Mouse (Mus musculus) adipocyte (in vitro differentiated cells): ENCODE data around the gene Tmem132d.

Source experiments
- DNase-seq: peaks from one replicate; pipeline ENCODE4 v3.0.0-alpha.2; 2016; ENCODE audit warnings: low spot score

Gene Tmem132d

DNA sequence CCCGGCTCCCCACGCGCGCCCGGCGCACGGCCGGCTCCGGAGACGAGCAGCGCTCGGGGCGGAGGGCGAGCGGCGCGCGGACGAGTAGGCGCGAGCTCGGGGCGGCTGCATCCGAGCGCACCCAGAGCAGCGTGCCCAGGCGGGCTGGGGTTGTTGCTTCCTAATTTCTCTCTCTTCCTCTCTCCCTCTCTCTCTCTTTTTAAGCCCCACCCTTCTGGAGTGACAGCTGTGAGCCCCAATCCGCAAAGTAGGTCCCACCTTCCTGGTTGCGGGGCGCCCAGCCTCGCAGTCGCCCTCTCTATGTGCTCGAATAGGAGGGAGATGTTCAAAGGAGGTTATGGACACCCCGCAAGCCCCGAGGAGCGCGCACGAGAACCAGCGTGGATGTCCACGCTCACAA is at the start of gene Tmem132d:
Gene Tmem132d (minus strand): TSS at position 162 of the 400 bp plus-strand sequence.
- no peak for DNase-seq

DNA sequence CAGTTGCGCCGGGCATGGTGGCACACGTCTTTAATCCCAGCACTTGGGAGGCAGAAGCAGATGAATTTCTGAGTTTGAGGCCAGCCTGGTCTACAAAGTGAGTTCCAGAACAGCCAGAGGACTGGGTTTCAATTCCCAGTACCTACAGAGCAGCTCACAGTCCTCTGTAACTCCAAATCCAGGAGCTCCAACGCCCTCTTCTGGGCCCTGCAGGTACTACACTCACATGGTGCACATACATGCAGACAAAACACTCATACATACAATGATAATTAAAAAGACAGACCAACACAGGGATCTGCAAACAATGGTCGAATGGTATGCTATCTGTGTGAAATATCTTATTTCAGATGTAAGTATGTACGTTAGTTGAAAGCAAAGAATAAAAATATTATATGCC is 47.9 kb upstream of the Tmem132d start:
- DNase-seq = no peak

DNA sequence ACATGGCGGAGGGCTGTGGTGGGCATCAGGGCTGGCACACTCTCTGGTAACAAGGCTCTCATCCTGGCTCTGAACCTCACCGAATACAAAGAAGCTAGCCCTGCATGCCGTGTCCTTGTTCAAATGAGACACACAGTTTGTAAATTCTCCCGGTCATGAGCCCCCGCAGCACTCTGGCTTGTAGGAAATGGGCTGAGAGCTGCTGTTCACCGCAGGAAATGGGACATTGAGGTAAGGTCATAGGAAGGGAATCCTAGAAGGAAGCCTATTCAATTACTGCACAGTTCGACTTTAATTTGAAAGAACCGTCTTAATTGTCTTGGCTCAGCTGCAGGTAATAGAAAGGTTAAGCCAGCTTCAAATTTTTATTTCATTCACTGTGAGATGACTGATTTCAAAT is 42.5 kb upstream of the Tmem132d start:
- no peak for DNase-seq

- DNase-seq = no peak
Observed at GRCm38 (mm10) chr5:128469812-128470211, 36.9 kb upstream of the Tmem132d start.

DNA sequence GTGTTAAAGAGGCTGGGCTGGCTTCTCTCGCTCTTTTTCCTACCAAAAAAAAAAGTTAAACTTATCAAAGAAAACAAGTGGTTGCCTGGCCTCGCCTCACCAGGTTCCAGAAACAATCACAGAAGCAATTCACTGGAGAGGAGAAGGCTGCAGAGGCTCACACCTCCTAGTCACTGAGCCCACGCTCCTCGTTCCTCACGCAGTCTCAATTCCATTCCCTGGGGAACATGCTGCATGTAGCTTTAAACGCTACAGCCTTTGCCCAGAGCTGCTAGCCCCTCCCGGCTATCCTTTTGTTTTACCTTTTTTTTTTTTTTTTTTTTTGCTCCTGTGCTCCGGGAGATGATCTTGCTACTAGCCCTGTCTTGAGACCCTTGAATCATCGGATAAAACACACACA is 31.6 kb upstream of the Tmem132d start:
- DNase-seq = no peak

GRCm38 (mm10) chr5:128460605-128461004 is 27.7 kb upstream of the Tmem132d start:
- no peak for DNase-seq

- DNase-seq = no peak
Observed at GRCm38 (mm10) chr5:128455732-128456131, 22.9 kb upstream of the Tmem132d start.

DNA sequence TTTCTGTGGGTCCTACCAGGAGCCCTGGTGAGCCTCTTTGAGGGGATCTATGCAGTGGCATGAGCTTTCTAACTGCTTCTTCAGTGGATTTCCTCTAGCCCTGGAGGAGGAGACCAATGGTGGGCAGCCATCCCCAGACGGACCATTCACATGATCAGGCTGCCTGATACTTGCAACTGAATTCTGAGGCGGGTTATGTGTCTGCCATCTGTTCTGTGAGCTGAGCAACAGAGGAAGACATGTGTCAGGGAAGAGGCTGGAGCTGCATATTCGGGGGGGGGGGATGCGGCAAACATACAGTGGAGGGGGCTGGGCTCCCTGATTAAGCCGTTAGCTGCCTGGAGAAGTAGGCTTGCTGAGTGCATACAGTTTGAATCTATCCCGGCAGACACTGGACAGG is 19.3 kb upstream of the Tmem132d start:
- DNase-seq = no peak

DNA sequence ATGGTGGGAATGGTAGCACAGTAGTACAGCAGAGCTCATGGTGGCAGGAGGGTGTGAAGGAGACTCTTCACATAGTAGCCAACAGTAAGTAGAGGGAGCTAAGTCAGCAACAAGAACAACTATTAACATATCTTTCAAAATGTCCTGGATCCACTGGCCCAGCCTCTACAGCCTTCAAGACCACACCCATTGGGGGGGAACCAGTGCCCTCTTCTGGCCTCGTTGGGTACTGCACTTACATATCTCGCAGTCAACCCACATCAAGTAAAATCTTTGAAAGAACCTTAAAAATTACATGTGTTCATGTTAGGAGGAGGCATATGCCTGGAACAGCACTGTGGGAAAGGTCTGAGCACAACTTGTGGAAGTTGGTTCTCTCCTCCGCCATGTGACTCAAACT is 17.9 kb upstream of the Tmem132d start:
- no peak for DNase-seq

- no peak for DNase-seq
Observed at GRCm38 (mm10) chr5:128444876-128445275, 12.0 kb upstream of the Tmem132d start.

- DNase-seq = no peak
Observed at GRCm38 (mm10) chr5:128443848-128444247, 11.0 kb upstream of the Tmem132d start.

DNA sequence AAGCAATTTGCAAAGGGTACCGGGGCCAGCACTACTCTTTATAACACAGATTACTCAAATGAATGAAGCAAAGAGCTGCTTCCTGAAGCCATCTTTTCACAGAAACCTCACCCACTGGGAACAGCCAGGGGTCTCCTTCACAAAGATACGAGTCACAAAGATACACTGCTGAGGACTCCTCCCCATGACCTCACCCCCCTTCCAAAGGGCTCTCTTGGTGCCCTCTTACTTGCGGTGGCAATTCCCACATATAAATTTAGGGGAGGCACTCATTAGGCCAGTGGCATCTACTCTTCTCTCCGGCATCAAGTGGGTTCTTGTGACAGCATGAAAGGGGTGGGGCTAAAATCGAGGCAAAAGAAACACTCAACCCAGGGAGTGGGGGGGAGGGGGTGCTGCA is 8.2 kb upstream of the Tmem132d start:
- DNase-seq = no peak

GRCm38 (mm10) chr5:128439828-128440227 is 7.0 kb upstream of the Tmem132d start:
- no peak for DNase-seq

- no peak for DNase-seq
Observed at GRCm38 (mm10) chr5:128438078-128438477, 5.2 kb upstream of the Tmem132d start.

DNA sequence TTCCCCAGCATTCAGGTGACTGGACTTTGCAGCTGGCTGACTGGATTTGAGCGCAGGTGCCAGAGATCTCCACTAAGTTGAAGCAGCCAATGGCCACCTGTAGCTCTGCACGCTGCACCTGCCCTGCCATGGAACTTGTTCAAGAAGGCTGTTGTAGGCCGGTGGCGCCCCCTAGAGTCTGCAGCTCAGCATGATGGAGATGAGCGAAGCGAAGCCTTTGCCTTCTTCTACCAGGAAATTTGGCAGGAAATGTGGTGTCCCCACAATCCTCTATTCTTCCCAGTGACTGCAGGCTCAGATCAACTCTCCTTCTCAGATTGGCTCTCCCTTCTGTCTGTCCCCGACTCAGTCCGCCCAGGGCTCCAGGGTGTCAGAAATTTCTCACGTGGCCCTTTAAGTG is 4.0 kb upstream of the Tmem132d start:
- DNase-seq = no peak

DNA sequence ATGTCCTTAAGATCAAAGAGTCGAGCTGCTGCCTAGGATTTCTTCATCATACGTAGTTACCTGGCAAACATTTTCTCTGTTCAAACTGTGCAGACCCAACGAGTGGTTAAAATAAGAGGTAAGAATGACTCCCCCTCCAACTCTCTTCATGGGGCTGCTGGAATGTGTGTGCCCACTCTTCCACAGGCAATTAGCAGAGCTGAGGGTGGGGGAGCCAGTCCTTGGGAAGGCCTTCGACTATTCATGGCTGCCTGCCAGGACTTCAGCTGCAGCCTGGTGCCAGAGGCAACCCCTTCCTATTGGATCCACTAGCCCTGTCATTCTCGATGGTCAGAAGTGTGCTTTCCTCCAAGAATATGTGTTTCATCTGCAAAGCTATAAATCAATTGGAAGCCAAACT is 2.8 kb upstream of the Tmem132d start:
- DNase-seq = no peak

- no peak for DNase-seq
Observed at GRCm38 (mm10) chr5:128433786-128434185, 909 bp upstream of the Tmem132d start.

GRCm38 (mm10) chr5:128432422-128432821 is 455 bp downstream of the Tmem132d start:
- no peak for DNase-seq

DNA sequence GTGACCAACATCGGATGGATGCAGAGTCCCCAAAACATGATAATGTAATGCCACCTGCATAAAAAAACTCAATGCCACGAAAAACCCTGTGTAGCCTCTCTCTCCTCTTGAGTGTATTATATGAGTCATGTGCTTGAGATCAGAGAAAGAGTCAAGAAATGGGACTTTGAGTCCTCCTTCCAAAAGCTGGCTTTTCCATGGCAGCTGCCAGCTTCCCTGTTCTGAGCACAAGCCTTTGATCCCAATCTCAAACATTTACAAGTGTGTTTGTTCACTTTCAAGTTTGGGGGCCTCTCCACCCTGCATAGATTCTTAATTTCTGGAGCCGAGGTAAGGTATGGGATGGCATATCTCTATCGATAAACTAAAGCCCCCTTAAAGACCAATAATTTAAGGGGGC is 8.2 kb downstream of the Tmem132d start:
- no peak for DNase-seq

GRCm38 (mm10) chr5:128424213-128424612 is 8.7 kb downstream of the Tmem132d start:
- DNase-seq = no peak

- no peak for DNase-seq
Observed at GRCm38 (mm10) chr5:128422090-128422489, 10.8 kb downstream of the Tmem132d start.

- no peak for DNase-seq
Observed at GRCm38 (mm10) chr5:128418149-128418710, 14.6 kb downstream of the Tmem132d start.

GRCm38 (mm10) chr5:128414056-128414455 is 18.8 kb downstream of the Tmem132d start:
- no peak for DNase-seq

- no peak for DNase-seq
Observed at GRCm38 (mm10) chr5:128412306-128412705, 20.6 kb downstream of the Tmem132d start.

- no peak for DNase-seq
Observed at GRCm38 (mm10) chr5:128407546-128407945, 25.3 kb downstream of the Tmem132d start.
